Mouse (Mus musculus) embryonic fibroblast, embryonic 13.5 days (primary cell): Measurements from ENCODE around the gene Rap1gap. TPM values are rescaled to one million over a fixed set of nuclear protein-coding genes. Genes with fewer than 3 reads are reported as not detected.

Experiments
- H3K27ac ChIP-seq: 2 replicates; pipeline ENCODE4 v1.5.1; 2012; ENCODE audit warnings: low read length, control low read depth, inconsistent platforms; ENCODE audit not compliant: insufficient read depth
- H3K4me1 ChIP-seq: 2 replicates; pipeline ENCODE4 v1.6.1; 2011; ENCODE audit warnings: low read length; ENCODE audit not compliant: control insufficient read depth, insufficient read depth
- H3K4me3 ChIP-seq: 2 replicates; pipeline ENCODE4 v1.5.1; 2011; ENCODE audit warnings: mild to moderate bottlenecking, control low read depth, low read length; ENCODE audit not compliant: insufficient read depth
- CTCF ChIP-seq: IDR thresholded peaks from 2 replicates; pipeline ENCODE4 v1.5.1; 2011; ENCODE audit warnings: mild to moderate bottlenecking, control low read depth, low read length, moderate library complexity, borderline replicate concordance; ENCODE audit not compliant: insufficient read depth
- POLR2A ChIP-seq: IDR thresholded peaks from 2 replicates; pipeline ENCODE4 v1.6.1; 2011; ENCODE audit warnings: low read depth, mild to moderate bottlenecking, control low read depth, low read length, moderate library complexity
- polyA plus RNA-seq: library from polyadenylated mRNA; stranded (reverse); fragments of >200 nt; gene quantifications from 2 replicates; pipeline ENCODE4 v1.2.4, GENCODE M21; 2011; ENCODE audit warnings: low read depth; ENCODE audit not compliant: missing spikeins, insufficient read length

The Rap1gap gene
- polyA plus RNA-seq, 1 experiment = 6.9 TPM

DNA sequence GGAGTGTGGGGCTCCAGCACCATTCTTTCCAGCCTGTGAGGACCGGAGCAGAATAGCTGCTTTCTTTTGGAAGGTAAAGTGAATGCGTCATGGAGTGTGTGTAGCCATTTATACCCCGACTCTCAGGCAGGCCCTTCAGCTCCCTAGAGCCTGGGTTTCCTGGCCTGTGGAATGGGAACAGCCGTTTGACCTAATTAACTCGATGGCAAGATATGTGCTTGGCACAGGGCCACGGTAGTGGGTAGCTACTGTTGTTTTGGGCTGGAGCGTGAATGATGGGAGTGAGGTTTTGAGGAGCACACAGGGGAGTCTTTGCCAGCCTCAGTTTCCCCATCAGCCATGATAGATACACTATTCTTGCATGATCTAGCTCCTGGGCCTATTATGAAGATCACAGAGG lies 11.0 kb downstream of the Rap1gap start:
- Histone ChIP-seq H3K4me1 (no peaks in the 10 kb centered on the region), H3K4me3 (no peak overlapping the region), H3K27ac (no peak overlapping the region)
- TF ChIP-seq POLR2A (no peak), CTCF (no peak)

DNA sequence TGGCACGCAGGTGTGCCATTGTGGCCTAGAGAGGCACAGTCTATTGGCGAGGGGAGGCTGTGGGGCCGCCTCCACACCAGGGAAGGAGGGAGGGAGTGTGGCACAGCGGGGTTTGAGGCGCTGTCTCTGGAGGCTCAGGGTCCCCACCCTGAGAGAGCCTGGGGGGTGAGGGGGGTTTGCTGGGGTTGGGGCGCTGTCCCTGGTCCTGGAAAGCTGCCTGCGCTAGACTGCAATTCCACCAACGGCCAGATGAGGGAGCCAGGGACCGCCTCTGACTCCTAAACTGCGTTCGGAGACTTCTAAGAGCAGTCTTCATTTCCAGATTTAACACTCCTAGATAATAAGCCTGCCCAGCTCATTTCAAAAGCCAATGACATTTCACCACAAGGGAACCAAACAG lies 11.5 kb downstream of the Rap1gap start:
- TF ChIP-seq POLR2A (no peak), CTCF (peak; percentile 71)
- H3K4me1 ChIP-seq = no peaks in the 10 kb centered on the region
- no peak overlapping the region for H3K27ac ChIP-seq
- no peak overlapping the region for H3K4me3 ChIP-seq

DNA sequence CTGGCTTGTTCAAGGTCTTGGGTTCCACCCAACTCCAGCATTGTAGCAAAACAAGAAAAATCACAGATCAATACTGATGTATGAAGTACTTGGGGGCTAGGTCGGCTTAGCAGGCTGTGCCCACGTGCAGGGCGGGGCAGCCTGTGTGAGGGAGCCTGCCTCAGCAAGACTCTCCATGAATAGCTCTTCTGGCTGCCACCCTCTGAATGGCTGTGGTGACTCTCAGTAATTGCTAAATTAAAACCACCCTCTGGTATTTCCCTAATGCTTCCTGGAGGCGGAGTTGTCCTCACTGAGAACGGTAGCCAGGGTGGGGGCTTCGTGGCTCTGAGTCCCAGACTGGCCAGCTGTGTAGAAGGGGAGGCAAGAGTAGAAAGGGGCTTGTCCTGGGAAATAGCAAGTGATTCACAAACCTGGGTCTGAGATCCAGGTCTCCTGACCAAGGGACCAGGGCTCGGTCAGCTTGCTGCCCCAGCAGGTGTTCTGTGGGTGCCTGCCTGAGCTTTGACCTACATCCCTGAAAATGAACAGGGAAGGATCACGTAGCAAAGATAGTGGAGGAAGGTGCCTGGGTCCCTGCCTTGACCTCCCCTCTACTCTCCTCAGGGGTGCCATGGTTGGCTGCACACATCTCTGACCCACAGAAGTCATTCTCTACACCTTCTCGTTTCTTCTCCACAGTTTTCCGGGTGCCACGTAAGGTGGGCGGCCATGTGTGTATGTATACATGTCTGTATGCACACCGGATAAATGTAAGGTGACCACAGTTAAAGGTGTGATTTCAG lies 12.4 kb downstream of the Rap1gap start:
- Histone ChIP-seq H3K4me3 (no peak overlapping the region), H3K4me1 (no peaks in the 10 kb centered on the region), H3K27ac (no peak overlapping the region)
- TF ChIP-seq CTCF = no peak
- TF ChIP-seq POLR2A = no peak

DNA sequence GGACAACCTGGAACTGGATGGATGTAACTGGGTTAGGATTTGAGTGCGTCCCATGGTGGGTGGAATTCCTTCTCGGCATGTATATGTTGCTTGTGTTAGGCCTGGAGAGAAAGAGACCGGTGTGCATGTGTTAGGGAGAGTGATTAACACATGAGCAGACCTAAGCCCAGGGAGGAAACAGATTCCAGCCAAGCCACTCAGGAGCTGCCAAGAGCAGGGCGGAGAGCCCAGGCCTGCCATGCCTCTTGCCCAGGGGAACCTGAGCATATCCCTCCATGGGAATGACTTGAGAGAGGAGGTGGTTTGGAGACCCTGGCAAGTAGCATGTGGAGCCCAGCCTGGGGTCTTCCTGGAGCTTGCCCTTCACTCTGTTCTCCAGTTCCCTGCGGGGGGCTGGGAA lies 13.4 kb downstream of the Rap1gap start:
- H3K4me1 ChIP-seq = no peaks in the 10 kb centered on the region
- H3K27ac ChIP-seq = no peak overlapping the region

DNA sequence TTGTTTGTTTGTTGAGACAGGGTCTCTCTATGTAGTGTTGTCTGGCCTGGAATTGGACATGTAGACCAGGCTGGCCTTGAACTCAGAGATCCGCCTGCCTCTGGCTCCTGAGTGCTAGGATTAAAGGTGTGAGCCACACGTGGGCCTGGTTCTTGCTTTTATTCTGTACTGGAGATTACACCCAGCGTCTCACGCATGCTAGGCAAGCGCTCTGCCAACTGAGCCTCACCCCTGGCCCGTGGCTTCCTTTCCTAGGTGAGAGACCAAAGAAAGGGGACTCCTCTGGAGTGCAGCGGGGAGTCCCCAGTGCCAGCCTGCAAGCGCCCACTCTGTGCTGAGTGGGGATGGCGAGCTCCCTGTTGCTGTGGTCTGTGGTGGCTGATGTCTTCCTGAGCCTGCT lies 14.0 kb downstream of the Rap1gap start:
- Histone ChIP-seq H3K4me3 (no peak overlapping the region), H3K4me1 (no peaks in the 10 kb centered on the region), H3K27ac (no peak overlapping the region)
- no peak for TF ChIP-seq CTCF
- TF ChIP-seq POLR2A = no peak

More for the DNA sequence above, 13.4 kb downstream of the Rap1gap start:
- TF ChIP-seq POLR2A (no peak), CTCF (no peak)
- H3K4me3 ChIP-seq = no peak overlapping the region

DNA sequence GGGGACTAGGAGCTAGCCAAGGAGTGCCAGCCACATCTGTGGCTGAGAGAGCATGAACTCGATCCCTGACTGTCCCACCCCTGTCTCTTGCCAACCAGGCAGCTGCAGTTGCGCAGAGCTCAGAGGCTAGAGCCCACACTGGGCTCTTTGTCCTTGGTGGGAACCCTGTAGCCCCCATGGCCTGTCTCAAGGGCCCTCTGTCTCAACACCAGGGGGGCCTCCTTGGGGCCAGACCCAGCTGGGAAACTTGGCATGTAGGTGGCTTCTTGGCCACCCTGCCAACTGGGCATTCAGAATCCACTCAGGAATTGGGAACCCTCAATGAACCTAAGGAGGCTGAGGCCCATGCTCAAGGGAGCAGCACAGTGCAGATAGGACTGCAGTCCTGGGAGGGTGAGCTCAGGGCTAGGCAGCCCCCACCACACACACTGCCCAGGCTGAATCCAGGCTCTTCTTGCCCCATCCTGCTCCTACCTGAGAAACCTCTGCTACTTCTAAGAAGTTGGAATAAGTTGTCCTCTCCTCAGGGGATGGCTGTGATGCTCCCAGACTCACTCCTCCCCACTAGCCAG lies 15.5 kb downstream of the Rap1gap start:
- TF ChIP-seq POLR2A (no peak), CTCF (no peak)
- H3K27ac ChIP-seq = no peak overlapping the region

DNA sequence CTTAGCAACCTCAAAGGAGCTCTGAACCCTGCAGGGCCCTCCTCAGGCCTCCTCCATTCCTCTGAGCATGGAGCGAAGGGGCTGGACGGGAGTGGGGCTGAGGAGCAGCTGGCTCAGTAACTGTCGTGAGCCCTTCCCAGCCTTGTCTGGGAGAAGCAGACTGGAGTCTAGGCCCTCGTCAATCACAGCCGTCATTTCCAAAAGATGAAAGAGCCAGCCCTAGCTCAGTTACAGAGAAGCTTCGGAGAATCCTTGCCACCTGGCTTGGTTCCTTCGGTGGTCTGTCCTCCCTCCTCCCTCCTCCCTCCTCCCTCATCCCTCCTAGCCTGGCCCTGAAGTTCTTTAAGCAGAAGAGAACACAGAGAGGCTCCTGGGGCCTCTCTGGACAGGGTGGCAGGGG lies 16.2 kb downstream of the Rap1gap start:
- no peaks in the 10 kb centered on the region for H3K4me1 ChIP-seq
- no peak overlapping the region for H3K27ac ChIP-seq
- TF ChIP-seq CTCF (no peak), POLR2A (no peak)
- H3K4me3 ChIP-seq = no peak overlapping the region

More for the DNA sequence above, 15.5 kb downstream of the Rap1gap start:
- Histone ChIP-seq H3K4me1 (no peaks in the 10 kb centered on the region), H3K4me3 (no peak overlapping the region)

DNA sequence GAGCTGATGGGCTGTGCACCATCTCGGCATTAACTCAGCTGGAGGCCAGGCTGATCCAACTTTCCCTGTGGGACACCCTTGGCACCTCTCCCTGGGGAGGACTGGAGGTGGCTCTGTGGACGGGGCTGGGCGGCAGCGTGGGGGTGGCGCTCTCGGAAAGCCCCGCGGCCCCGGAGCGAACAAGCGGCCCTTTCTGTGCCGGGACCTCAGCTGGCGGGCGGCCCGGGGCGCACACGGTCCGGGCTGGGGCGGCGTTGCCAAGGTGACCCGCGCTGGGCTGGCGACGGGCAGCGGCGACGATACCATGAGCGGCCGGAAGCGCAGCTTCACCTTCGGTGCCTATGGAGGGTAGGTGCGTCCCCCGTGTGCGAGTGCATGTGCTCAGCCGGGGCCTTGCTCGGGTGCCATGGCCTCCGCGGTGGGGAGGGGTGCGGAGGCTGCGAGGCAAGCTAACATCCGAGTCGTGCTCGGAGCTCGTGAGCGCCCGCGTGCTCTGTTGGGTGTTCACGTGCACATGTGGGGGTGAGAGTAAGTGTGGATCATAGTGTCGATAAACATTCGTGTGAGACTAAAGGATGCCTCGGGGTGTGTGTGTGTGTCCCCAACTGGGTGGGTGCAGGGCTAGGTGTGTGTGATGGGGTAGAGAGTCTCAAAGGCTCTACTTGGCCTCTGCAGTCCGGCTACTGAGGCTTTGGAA lies 17.0 kb downstream of the Rap1gap start:
- Histone ChIP-seq H3K4me1 (no peaks in the 10 kb centered on the region), H3K4me3 (no peak overlapping the region), H3K27ac (no peak overlapping the region)
- TF ChIP-seq POLR2A = no peak
- no peak for TF ChIP-seq CTCF

DNA sequence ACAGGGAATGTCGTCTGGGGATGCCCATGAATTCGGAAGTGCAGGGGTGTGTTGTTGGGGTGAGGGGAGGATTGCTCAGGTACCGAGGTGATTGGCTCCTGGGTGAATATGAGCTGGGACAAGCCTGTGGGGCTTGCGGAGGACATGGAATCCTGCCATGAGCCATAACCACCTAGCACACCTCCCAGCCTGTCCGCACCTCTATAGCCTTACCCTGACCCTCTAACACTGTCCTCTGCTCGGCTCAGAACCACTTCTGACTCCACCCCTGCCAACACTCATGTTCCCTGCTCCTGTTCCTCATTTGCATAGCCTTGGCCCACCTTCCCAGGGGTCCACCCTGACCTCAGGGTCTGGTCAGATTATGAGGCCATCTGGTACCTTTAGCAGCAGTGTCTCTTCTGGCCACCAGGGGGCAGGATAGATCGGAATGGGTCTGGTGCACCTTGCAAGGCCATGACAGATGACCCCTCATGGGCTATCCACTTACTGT lies 18.5 kb downstream of the Rap1gap start:
- TF ChIP-seq CTCF = peak; percentile 81
- TF ChIP-seq POLR2A = no peak
- H3K4me3 ChIP-seq = no peak overlapping the region
- H3K27ac ChIP-seq = no peak overlapping the region
- H3K4me1 ChIP-seq = no peaks in the 10 kb centered on the region

DNA sequence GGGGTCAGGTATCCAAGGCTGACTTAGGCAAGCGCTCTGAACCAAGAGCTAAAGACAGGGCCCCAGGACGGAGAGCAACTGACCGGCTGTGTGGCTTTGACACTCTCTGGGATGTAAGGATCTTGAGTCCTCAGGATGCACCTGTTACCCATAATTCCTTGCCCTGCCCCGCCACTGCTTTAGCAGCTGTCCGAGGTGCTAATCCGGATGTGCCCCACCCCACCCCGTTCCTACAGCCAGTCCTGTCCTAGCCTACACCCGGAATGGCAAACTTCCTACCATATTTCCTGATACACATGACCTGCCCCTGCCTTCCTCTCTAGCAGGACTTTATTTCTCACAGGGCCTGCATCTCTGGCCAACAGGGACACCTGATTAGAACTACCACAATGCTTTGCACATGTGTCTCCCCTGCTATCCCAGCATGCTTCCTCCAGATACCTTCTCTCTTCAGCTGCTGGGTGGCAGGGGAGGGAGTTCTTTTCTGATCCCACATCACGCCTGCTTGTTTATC lies 20.4 kb downstream of the Rap1gap start:
- TF ChIP-seq POLR2A (no peak), CTCF (no peak)
- Histone ChIP-seq H3K4me1 (no peaks in the 10 kb centered on the region), H3K4me3 (no peak overlapping the region), H3K27ac (no peak overlapping the region)
